Mouse (Mus musculus) MEL (cell line): Measurements from ENCODE around the gene Tigit. TPM values are rescaled to one million over a fixed set of nuclear protein-coding genes. Genes with fewer than 3 reads are reported as not detected.

Experiments used
- DNase-seq: peaks from one replicate; pipeline ENCODE4 v3.0.0; 2011; ENCODE audit warnings: low read depth, low spot score
- H3K27ac ChIP-seq: 2 replicates; pipeline ENCODE4 v1.5.1; 2012; ENCODE audit warnings: low read depth, mild to moderate bottlenecking, control low read depth, low read length, moderate library complexity; ENCODE audit not compliant: control insufficient read depth
- H3K27me3 ChIP-seq, 2 experiments: fragments of 150-350 bp in 1 of 2; sonication (generic) in 1 of 2; 2 replicates each; pipeline ENCODE4 v1.6.1; 2012; ENCODE audit warnings: low read length in 2 of 2, mild to moderate bottlenecking in 2 of 2, improper control_type of control experiment in 1 of 2, moderate library complexity in 1 of 2; ENCODE audit not compliant: insufficient read depth in 2 of 2, control insufficient read depth in 1 of 2
- H3K36me3 ChIP-seq, 2 experiments: 2 replicates each; pipeline ENCODE4 v1.6.1; 2012 to 2014; ENCODE audit warnings: low read length in 2 of 2, improper control_type of control experiment in 1 of 2, inconsistent platforms in 1 of 2, mild to moderate bottlenecking in 1 of 2; ENCODE audit not compliant: insufficient read depth in 2 of 2, control insufficient read depth in 1 of 2
- H3K4me1 ChIP-seq, 2 experiments: fragments of 150-350 bp in 1 of 2; sonication (generic) in 1 of 2; 2 replicates each; pipeline ENCODE4 v1.6.1; 2012; ENCODE audit warnings: low read length in 2 of 2, improper control_type of control experiment in 1 of 2, mild to moderate bottlenecking in 1 of 2; ENCODE audit not compliant: insufficient read depth in 2 of 2, control insufficient read depth in 1 of 2
- H3K4me3 ChIP-seq, 2 experiments: fragments of 150-350 bp in 1 of 2; sonication (generic) in 1 of 2; 2 replicates each; pipeline ENCODE4 v1.5.1; 2012; ENCODE audit warnings: low read depth in 2 of 2, low read length in 2 of 2, mild to moderate bottlenecking in 2 of 2, moderate library complexity in 2 of 2, control low read depth in 1 of 2, improper control_type of control experiment in 1 of 2; ENCODE audit not compliant: control insufficient read depth in 1 of 2, insufficient read depth in 1 of 2
- H3K79me2 ChIP-seq: 2 replicates; pipeline ENCODE4 v1.6.1; 2012; ENCODE audit warnings: mild to moderate bottlenecking, low read length, moderate library complexity; ENCODE audit not compliant: control insufficient read depth, poor library complexity, insufficient read depth
- H3K9ac ChIP-seq: 2 replicates; pipeline ENCODE4 v1.6.1; 2012; ENCODE audit warnings: low read depth, mild to moderate bottlenecking, control low read depth, low read length, moderate library complexity; ENCODE audit not compliant: control insufficient read depth, poor library complexity, severe bottlenecking
- H3K9me3 ChIP-seq: fragments of 150-350 bp; sonication (generic); replicated peaks from 2 replicates; pipeline ENCODE4 v1.6.1; 2012; ENCODE audit warnings: mild to moderate bottlenecking, low read length, improper control_type of control experiment, moderate library complexity; ENCODE audit not compliant: insufficient read depth
- CHD1 ChIP-seq: IDR thresholded peaks from 2 replicates; pipeline ENCODE4 v1.6.1; 2012; ENCODE audit warnings: low read depth, mild to moderate bottlenecking, inconsistent platforms, low read length, improper control_type of control experiment
- CHD2 ChIP-seq: IDR thresholded peaks from 2 replicates; pipeline ENCODE4 v1.6.1; 2011; ENCODE audit warnings: low read length, improper control_type of control experiment
- E2F4 ChIP-seq: IDR thresholded peaks from 2 replicates; pipeline ENCODE4 v1.6.1; 2011; ENCODE audit warnings: low read depth, low read length, improper control_type of control experiment, borderline replicate concordance
- EP300 ChIP-seq, 2 experiments: IDR thresholded peaks; 2 replicates each; pipeline ENCODE4 v1.6.1; 2011; ENCODE audit warnings: improper control_type of control experiment in 2 of 2, low read length in 2 of 2, low read depth in 1 of 2, mild to moderate bottlenecking in 1 of 2
- HCFC1 ChIP-seq: IDR thresholded peaks from 2 replicates; pipeline ENCODE4 v1.6.1; 2012; ENCODE audit warnings: low read depth, mild to moderate bottlenecking, inconsistent platforms, low read length, improper control_type of control experiment, moderate library complexity
- JUND ChIP-seq: IDR thresholded peaks from 2 replicates; pipeline ENCODE4 v1.6.1; 2011; ENCODE audit warnings: low read depth, mild to moderate bottlenecking, improper control_type of control experiment, low read length
- POLR2A ChIP-seq, 2 experiments: IDR thresholded peaks; 2 replicates each; pipeline ENCODE4 v1.6.1; 2011 to 2012; ENCODE audit warnings: low read length in 2 of 2, mild to moderate bottlenecking in 2 of 2, control low read depth in 1 of 2, improper control_type of control experiment in 1 of 2, low read depth in 1 of 2, moderate library complexity in 1 of 2; ENCODE audit not compliant: control insufficient read depth in 1 of 2, insufficient read depth in 1 of 2, poor library complexity in 1 of 2
- RAD21 ChIP-seq: IDR thresholded peaks from 2 replicates; pipeline ENCODE4 v1.6.1; 2011; ENCODE audit warnings: mild to moderate bottlenecking, low read depth, low read length, improper control_type of control experiment
- RCOR1 ChIP-seq: IDR thresholded peaks from 2 replicates; pipeline ENCODE4 v1.6.1; 2012; ENCODE audit warnings: low read depth, mild to moderate bottlenecking, inconsistent platforms, low read length, improper control_type of control experiment
- SIN3A ChIP-seq: IDR thresholded peaks from 2 replicates; pipeline ENCODE4 v1.6.1; 2012; ENCODE audit warnings: low read length, improper control_type of control experiment, inconsistent platforms
- USF2 ChIP-seq, 2 experiments: IDR thresholded peaks; 2 replicates each; pipeline ENCODE4 v1.6.1; 2011 to 2012; ENCODE audit warnings: improper control_type of control experiment in 2 of 2, low read length in 2 of 2, borderline replicate concordance in 1 of 2, inconsistent platforms in 1 of 2, low read depth in 1 of 2, mild to moderate bottlenecking in 1 of 2; ENCODE audit not compliant: insufficient read depth in 1 of 2
- polyA plus RNA-seq, 2 experiments: library from polyadenylated mRNA; stranded (reverse) in 1 of 2; unstranded in 1 of 2; fragments of >175 nt in 1 of 2; fragments of >200 nt in 1 of 2; gene quantifications; 2 replicates each; pipeline versions ENCODE4 v1.2.1 to v1.2.4; 2012; ENCODE audit warnings: low replicate concordance in 2 of 2, low read depth in 1 of 2; ENCODE audit not compliant: insufficient read length in 2 of 2, insufficient read depth in 1 of 2, missing spikeins in 1 of 2
- total RNA-seq: library from RNA; depleted of rRNA; stranded (reverse); fragments of 300-350 nt; gene quantifications from 2 replicates; pipeline ENCODE4 v1.2.3, GENCODE M21; 2012

Gene Tigit
- total and polyA plus RNA-seq, 3 experiments = 0.39 to 7.5 TPM; not detected in 1

- H3K4me1 ChIP-seq = no peaks in the 10 kb centered on the region
- no peak overlapping the region for H3K27ac ChIP-seq
- no peaks in the 10 kb centered on the region for H3K9me3 ChIP-seq
- no peaks in the 10 kb centered on the region for H3K27me3 ChIP-seq
- no peak for TF ChIP-seq HCFC1
- TF ChIP-seq E2F4 = no peak
- TF ChIP-seq SIN3A = no peak
- TF ChIP-seq, all 39 proteins: peak for 0
- H3K36me3 ChIP-seq = no peaks in the 10 kb centered on the region
- no peak overlapping the region for H3K4me3 ChIP-seq
- DNase-seq = no peak
- no peaks in the 10 kb centered on the region for H3K79me2 ChIP-seq
- H3K9ac ChIP-seq = no peak overlapping the region
Measured at GRCm38 (mm10) chr16:43671972-43672371, 8.0 kb upstream of the Tigit start.

DNA sequence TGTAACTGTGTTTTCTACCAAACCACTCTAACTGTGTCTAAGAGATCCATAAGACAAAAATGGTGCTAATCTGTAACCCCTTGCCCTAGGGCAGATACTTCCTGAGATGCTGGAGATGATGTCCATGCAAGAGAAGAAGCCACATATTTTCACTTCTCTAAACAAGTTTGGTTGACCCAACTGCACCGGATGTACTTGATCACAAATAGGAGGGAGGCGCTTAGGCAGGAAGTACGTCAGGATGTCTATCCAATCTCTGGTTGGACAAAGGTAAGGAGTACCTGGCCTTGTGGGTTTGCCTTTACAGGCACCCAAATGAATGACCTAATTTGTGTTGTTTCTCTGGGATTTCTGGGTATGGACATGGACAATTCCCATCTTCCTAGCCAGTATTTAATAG, 4.3 kb upstream of the Tigit start:
- no peak for DNase-seq
- TF ChIP-seq USF2 (IDR thresholded peaks at IDR 0.05; ENCODE audit: borderline replicate concordance in 1 of 2, insufficient read depth in 1 of 2, low read depth in 1 of 2, low read length in 2 of 2) (no peak), CHD1 (no peak), RCOR1 (no peak), SIN3A (no peak), JUND (no peak), EP300 (IDR thresholded peaks at IDR 0.05; ENCODE audit: low read depth in 1 of 2, low read length in 2 of 2) (no peak), POLR2A (IDR thresholded peaks at IDR 0.05; ENCODE audit: control insufficient read depth in 1 of 2, insufficient read depth in 1 of 2, low read depth in 1 of 2, low read length in 2 of 2, poor library complexity in 1 of 2) (no peak), E2F4 (no peak)
- H3K27me3 ChIP-seq = no peaks in the 10 kb centered on the region
- no peak overlapping the region for H3K4me3 ChIP-seq
- H3K9ac ChIP-seq = no peak overlapping the region
- no peaks in the 10 kb centered on the region for H3K79me2 ChIP-seq
- no peaks in the 10 kb centered on the region for H3K9me3 ChIP-seq
- H3K4me1 ChIP-seq = peaks cover 8 to 14% of the 10 kb centered on the region in 2 experiments
- peaks cover 0 to 17% of the 10 kb centered on the region in 2 experiments; a peak in 2 of 4 replicates for H3K36me3 ChIP-seq
- H3K27ac ChIP-seq = no peak overlapping the region

DNA sequence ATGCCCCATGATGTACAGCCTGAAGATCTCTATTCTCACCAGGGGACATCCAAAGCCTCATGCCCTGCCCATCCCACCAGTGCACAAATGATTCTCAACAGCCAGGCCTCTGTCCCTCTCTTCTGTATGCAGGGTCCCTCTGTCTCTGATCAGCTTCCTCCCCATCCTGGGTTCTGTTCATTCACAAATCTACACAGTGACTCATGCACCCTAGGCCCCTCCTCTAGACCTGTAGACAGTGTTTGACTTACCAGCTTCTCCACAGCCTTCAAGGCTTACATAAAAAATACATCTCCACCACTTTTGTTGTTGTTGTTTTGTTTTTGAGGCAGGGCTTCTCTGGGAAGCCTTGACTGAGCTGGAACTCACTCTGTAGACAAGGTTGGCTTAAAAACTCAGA, 915 bp upstream of the Tigit start:
- Histone ChIP-seq H3K79me2 (no peaks in the 10 kb centered on the region), H3K9ac (peak overlapping the region; percentile 54), H3K36me3 (peaks cover 0 to 18% of the 10 kb centered on the region in 2 experiments; a peak in 2 of 4 replicates)
- TF ChIP-seq JUND = peak; percentile 37; the same call in 1 of the 2 replicates
- no peak for TF ChIP-seq CHD2
- no peak for TF ChIP-seq RAD21
- TF ChIP-seq, all 39 proteins: peak for 1
- Histone ChIP-seq H3K9me3 (no peaks in the 10 kb centered on the region), H3K27me3 (no peaks in the 10 kb centered on the region), H3K4me1 (peaks cover 8 to 18% of the 10 kb centered on the region in 2 experiments), H3K4me3 (peak overlapping the region in 1 of 2 experiments; percentile 18; a peak in 1 of 4 replicates), H3K27ac (peak overlapping the region; percentile 88)
- peak; percentile 73 for DNase-seq
